Mouse (Mus musculus): ENCODE measurements around the gene Ifna1. TPM values are rescaled to one million over a fixed set of nuclear protein-coding genes. Genes with fewer than 3 reads are reported as not detected.

Gene Ifna1
- not detected for polyA plus RNA-seq (2017; shearing (Covaris generic))

DNA sequence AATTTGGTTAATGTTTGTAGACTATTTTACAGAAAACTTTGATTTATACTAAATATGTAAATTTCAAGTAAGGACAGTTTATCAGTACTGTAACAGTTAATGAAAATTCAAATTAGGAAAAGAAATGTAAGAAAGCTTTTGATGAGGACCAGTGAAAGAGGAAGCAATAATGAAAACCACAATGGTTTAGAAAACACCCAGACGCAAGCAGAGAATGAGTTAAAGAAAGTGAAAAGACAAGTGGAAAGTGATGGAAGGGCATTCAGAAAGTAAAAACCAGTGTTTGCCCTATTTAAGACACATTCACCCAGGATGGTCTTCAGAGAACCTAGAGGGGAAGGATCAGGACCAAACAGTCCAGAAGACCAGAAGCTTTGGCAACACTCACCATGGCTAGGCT, at the start of gene Ifna1:
Gene Ifna1 (plus strand): TSS at position 390 of the 400 bp plus-strand sequence.

DNA sequence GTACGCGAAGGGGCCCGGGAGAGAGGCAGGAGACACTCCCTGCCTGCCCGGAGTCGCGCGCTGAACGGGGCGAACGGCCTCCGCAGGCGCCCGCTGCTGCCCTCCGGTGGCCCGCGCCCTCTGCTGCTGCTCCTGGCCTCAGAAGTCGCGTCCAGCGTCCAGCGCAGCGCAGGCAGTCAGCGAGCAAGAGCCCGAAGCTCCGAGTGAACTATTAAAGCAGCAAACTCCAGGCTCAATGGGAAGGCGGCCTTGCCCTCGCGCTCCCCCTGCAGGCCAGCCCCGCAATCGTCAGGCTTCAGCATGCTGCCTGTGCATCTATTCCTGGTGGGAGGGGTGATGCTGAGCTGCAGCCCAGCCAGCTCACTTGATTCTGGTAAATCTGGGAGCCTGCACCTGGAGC, 46.9 kb upstream of the Ifna1 start, which contains the start of gene Gm13287:
Gene Gm13287 (plus strand): TSS at position 301 of the 400 bp plus-strand sequence.

DNA sequence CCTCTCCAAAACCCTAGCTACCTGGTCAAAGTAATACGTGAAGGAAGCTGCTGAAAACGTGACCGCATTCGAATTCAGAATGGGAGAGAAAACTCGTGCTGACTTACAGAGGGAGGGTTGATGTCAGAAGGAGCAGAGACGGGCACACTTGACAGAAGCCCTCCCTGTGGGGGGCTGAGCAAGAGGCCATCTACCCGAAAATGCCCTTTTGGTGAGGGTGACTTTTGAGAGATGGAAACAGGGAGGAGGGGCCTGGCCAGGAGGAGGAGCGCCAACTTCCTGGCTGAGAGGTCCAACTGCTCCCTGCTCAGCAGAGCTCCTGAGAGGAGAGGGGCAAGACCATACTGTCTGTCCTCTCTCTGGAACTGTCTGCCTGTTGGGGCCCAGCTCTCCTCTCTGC, 44.7 kb upstream of the Ifna1 start, which contains the start of gene Gm13288:
Gene Gm13288 (plus strand): TSS at position 301 of the 400 bp plus-strand sequence.

DNA sequence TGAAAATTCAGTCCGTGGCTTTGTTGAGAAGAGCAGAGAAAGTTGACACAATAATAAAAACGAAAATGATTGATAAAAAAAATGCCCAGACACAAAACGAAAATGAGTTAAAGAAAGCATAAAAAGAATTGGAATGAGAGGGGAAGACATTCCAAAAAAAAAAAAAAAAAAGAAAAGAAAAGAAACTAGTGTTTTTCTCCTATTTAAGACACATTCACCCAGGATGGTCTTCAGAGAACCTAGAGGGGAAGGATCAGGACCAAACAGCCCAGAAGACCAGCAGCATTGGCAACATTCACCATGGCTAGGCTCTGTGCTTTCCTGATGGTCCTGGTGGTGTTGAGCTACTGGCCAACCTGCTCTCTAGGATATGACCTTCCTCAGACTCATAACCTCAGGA, 34.0 kb upstream of the Ifna1 start, which contains the start of gene Ifna7:
Gene Ifna7 (plus strand): TSS at position 301 of the 400 bp plus-strand sequence.

DNA sequence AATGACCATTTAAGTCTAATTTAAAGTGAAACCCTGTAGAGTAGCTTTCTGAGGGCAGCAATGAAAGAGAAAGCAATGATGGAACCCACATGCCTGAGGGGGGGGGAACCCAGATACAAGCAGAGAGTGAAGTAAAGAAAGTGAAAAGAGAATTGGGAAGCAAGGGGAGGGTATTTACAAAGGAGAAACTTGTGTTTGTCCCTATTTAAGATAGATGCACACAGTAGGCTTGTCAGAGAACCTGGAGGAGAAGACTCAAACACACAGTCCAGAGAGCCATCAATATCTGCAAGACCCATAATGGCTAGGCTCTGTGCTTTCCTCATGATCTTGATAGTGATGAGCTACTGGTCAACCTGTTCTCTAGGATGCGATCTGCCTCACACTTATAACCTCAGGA, 30.2 kb upstream of the Ifna1 start, which contains the start of gene Ifna11:
Gene Ifna11 (plus strand): TSS at position 301 of the 400 bp plus-strand sequence.

DNA sequence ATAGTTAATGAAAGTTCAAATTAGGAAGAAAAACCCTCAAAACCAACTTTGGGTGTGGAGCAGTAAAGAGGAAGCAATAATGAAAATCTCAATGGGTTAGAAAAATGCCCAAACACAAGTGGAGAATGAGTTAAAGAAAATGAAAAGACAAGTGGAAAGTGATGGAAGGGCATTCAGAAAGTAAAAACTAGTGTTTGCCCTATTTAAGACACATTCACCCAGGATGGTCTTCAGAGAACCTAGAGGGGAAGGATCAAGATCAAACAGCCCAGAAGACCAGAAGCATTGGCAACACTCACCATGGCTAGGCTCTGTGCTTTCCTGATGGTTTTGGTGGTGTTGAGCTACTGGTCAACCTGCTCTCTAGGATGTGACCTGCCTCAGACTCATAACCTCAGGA, 22.8 kb upstream of the Ifna1 start, which contains the start of gene Ifna6:
Gene Ifna6 (plus strand): TSS at position 301 of the 400 bp plus-strand sequence.

DNA sequence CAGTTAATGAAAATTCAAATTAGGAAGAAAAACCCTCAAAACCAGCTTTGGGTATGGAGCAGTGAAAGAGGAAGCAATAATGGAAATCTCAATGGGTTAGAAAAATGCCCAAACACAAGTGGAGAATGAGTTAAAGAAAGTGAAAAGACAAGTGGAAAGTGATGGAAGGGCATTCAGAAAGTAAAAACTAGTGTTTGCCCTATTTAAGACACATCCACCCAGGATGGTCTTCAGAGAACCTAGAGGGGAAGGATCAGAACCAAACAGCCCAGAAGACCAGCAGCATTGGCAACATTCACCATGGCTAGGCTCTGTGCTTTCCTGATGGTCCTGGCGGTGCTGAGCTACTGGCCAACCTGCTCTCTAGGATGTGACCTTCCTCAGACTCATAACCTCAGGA, 14.7 kb upstream of the Ifna1 start, which contains the start of gene Ifna5:
Gene Ifna5 (plus strand): TSS at position 301 of the 400 bp plus-strand sequence.

DNA sequence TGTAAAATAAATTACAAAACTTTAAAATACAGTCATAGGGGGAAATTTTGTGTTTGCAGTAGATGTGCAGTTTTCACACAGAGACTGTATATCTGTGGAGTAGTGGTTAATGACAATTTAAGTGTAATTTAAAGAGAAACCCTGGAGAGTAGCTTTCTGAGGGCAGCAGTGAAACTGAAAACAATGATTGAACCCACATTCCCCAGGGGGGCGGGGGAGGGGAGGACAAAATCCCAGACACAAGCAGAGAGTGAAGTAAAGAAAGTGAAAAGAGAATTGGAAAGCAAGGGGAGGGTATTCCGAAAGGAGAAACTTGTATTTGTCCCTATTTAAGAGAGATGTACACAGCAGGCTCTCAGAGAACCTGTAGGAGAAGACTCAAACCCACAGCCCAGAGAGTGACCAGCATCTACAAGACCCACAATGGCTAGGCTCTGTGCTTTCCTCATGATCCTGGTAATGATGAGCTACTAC, 8.4 kb upstream of the Ifna1 start, which contains the start of gene Ifna4:
Gene Ifna4 (plus strand): TSS at position 424 of the 474 bp plus-strand sequence.

DNA sequence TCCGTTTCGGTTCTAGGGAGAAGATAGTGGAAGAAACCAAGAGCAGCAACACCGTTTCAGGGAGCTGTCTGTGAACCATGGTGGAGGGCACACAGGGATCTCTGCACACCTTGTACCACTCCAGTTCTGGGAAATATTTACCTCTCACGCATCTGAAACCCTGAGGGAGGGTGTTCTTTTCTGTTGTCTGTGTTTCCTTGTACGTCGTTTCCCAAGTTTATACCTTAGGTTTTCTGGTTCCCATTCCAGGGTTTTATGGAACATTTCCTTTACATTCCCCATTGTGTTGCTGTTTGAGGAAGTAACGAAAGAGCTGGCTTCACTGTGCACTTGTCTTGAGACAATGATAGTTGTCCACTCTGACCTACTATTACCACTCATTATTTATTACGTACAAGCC, 30.2 kb downstream of the Ifna1 start, which contains the start of gene Ifne:
Gene Ifne (minus strand): TSS at position 101 of the 400 bp plus-strand sequence.

Other genes starting within 250 kb of the Ifna1 start
- not detected for gene Ifna12, start 246.7 kb upstream of the Ifna1 start, polyA plus RNA-seq (2017; shearing (Covaris generic))
- not detected for gene C87499, start 215.7 kb upstream of the Ifna1 start, polyA plus RNA-seq (2017; shearing (Covaris generic))
- not detected for gene Ifna13, start 205.6 kb upstream of the Ifna1 start, polyA plus RNA-seq (2017; shearing (Covaris generic))
- not detected for gene Ifna16, start 173.2 kb upstream of the Ifna1 start, polyA plus RNA-seq (2017; shearing (Covaris generic))
- not detected for gene Ifna2, start 166.2 kb upstream of the Ifna1 start, polyA plus RNA-seq (2017; shearing (Covaris generic))
- gene Ifnab, start 158.7 kb upstream of the Ifna1 start, polyA plus RNA-seq (2017; shearing (Covaris generic)): not detected
- under 1 TPM in 1 of 2 experiments, not detected in 1; 0.48 TPM for gene Gm26566, start 128.3 kb upstream of the Ifna1 start, polyA plus RNA-seq (2017; shearing (Covaris generic))
- 10 to 100 TPM; 18.8 to 27.9 TPM for gene Klhl9, start 127.6 kb upstream of the Ifna1 start, polyA plus RNA-seq (2017; shearing (Covaris generic))
- gene Gm13271, start 95.2 kb upstream of the Ifna1 start, polyA plus RNA-seq (2017; shearing (Covaris generic)): not detected
- under 1 TPM; 0.75 to 0.85 TPM for gene Gm13283, start 90.0 kb upstream of the Ifna1 start, polyA plus RNA-seq (2017; shearing (Covaris generic))
- under 1 TPM in 1 of 2 experiments, not detected in 1; 0.19 TPM for gene Gm13290, start 76.3 kb upstream of the Ifna1 start, polyA plus RNA-seq (2017; shearing (Covaris generic))
- gene Gm13289, start 73.2 kb upstream of the Ifna1 start, polyA plus RNA-seq (2017; shearing (Covaris generic)): not detected
- not detected for gene Gm13272, start 70.2 kb upstream of the Ifna1 start, polyA plus RNA-seq (2017; shearing (Covaris generic))
- under 1 TPM in 1 of 2 experiments, not detected in 1; 0.48 TPM for gene Ifnz, start 68.0 kb upstream of the Ifna1 start, polyA plus RNA-seq (2017; shearing (Covaris generic))
- gene Gm13276, start 64.4 kb upstream of the Ifna1 start, polyA plus RNA-seq (2017; shearing (Covaris generic)): not detected
- not detected for gene Gm13277, start 61.5 kb upstream of the Ifna1 start, polyA plus RNA-seq (2017; shearing (Covaris generic))
- gene Gm13278, start 58.5 kb upstream of the Ifna1 start, polyA plus RNA-seq (2017; shearing (Covaris generic)): not detected
- not detected for gene Gm13275, start 55.6 kb upstream of the Ifna1 start, polyA plus RNA-seq (2017; shearing (Covaris generic))
- not detected for gene Gm13279, start 52.7 kb upstream of the Ifna1 start, polyA plus RNA-seq (2017; shearing (Covaris generic))
- gene Gm13285, start 50.4 kb upstream of the Ifna1 start, polyA plus RNA-seq (2017; shearing (Covaris generic)): 1 to 10 TPM in 1 of 2 experiments, under 1 TPM in 1; 0.80 to 1.1 TPM
- not detected for gene Gm13287, start 46.8 kb upstream of the Ifna1 start, polyA plus RNA-seq (2017; shearing (Covaris generic))
- gene Gm13288, start 44.6 kb upstream of the Ifna1 start, polyA plus RNA-seq (2017; shearing (Covaris generic)): under 1 TPM in 1 of 2 experiments, not detected in 1; 0.10 TPM
- gene Ifna7, start 33.9 kb upstream of the Ifna1 start, polyA plus RNA-seq (2017; shearing (Covaris generic)): not detected
- gene Ifna11, start 30.1 kb upstream of the Ifna1 start, polyA plus RNA-seq (2017; shearing (Covaris generic)): not detected
- not detected for gene Ifna6, start 22.7 kb upstream of the Ifna1 start, polyA plus RNA-seq (2017; shearing (Covaris generic))
- gene Ifna5, start 14.6 kb upstream of the Ifna1 start, polyA plus RNA-seq (2017; shearing (Covaris generic)): not detected
- gene Ifna4, start 8.2 kb upstream of the Ifna1 start, polyA plus RNA-seq (2017; shearing (Covaris generic)): not detected
- gene Ifne, start 30.1 kb downstream of the Ifna1 start, polyA plus RNA-seq (2017; shearing (Covaris generic)): not detected